Mouse (Mus musculus): Measurements from ENCODE around the gene Tldc2. TPM values are rescaled to one million over a fixed set of nuclear protein-coding genes. Genes with fewer than 3 reads are reported as not detected.

Tldc2 gene
- not detected in 2 replicates for total RNA-seq (2021)
- long read RNA-seq = 0 reads

DNA sequence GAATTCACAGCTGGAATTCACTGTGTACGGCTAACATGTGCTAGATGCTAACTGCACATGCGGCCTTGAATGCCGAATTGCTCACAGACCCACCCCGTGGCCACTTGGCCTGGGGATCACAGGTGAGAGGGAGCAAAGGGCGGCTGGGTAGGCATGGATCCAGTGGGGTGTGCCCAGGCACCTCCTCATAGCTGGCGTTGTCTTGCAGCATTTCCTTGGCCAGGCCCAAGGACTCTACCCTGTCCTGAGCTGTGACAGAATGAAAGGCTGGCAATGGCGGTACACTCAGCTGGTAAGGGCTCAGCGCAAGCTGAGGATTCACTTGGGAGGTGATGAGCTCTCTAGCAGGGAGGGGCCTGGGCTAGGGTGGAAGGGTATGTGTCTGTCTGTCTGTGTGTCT lies at the start of gene Tldc2:
Tldc2 (plus strand) TSS at position 260 of the 400 bp plus-strand sequence.
- no peak for DNase-seq

DNA sequence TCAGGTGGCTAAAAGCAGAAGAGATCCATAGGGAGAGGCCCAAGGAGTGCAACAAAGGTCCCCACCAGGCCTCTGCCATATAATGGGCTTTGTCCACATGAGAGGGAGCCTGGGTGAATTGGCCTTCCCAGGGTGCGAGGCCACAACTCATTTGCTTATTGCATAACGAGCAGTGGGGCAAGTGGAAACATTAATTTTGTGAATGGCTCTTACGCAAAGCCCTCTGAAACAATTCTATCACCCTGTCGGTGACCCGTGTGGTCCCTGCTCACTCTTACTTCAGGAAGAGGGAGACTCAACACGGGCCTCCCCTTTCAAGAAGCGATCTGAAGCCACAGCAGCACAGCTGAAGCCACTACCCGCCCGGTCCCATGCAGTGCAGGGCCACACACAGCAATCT lies 49.6 kb upstream of the Tldc2 start:
- no peak for DNase-seq

DNA sequence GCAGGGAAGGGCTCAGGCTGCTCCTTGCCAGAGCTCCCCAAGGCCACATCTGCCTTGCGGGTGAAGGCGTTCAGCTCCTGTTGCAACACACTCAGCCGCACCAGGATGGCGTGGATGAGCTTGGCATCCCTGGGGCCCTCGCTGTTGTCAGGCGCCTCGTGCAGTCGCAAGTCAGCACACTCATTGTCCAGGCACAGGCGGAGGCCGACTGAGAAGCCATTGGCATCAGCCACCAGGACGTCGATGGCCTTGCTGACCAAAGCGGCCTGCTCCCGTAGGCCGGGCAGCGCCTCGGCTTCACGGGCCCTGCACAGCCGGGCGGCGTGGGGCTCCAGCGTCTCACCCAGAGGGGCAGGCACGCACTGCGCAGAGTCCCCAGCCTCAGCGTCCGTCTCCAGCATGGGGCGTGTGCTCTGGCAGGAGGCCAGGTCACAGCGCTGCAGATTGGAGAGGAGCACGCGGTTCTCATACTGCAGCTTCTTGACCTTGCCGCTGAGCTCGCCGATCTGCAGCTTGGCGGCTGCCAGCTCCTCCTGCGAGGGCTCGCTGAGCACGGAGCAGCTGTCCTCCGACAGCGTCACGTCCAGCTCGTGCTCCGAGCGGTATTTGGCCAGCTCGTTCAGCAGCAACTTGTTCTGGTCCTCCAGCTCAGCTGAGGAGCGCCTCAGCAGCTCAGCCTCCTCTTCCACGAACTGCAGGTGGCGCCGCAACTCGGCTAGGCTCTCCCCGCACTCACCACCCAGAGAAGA lies 46.8 kb upstream of the Tldc2 start:
- DNase-seq = peak; percentile 50

DNA sequence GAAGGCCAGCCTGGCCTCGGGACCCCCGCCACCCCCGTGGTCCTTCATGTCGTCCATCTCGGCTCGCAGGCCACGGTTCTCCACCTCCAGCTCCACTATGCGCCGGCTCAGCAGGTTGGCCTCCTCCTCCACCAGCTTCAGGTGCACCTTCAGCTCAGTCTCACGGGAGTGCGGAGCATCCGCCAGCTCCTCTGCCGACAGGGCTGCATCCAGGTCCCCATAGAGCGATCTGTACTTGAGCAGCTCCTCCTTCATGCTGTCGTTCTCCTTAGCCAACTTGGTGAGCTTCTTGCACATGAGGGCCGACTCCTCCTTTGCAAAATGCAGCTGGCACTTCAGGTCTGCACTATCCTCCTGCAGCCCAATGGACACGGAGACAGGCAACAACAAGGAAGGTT lies 46.2 kb upstream of the Tldc2 start:
- DNase-seq = no peak

DNA sequence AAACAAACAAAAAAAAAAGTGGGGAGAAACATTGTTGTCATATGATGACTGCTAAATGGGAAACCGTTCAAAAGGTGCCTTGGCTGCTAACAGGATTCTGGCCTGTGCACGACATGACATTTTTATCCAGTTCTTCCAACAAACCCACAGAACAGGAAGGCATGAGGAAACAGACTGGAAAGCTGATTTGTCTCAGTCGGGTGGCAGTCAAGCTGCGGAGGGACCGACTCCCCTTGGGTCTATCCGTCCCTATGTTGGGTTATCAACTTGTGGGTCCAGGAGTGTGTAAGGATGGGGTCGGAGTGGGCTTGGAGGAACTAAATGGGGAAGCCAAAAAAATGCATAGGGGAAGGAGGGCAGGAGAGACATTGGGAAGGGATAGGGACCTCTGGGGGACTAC lies 45.4 kb upstream of the Tldc2 start:
- DNase-seq = no peak

DNA sequence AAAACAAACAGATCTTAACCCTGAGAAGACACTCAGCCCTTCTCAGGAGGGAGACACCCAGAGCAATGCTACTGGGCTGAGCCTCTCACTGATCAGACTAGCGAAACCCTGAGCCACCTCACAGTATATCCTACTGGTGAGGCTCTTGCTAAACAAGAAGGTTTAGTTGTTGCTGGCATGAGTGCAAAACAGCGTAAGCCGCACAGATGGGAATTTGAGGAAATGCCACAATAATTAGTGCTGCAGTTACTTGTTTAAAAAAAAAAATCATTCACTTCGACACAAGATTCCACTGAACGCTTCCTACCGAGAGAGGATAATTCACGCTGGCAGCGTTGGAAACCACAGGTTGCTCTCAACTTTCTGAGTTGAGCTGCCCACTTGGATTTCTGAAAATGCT lies 43.3 kb upstream of the Tldc2 start:
- DNase-seq = no peak

DNA sequence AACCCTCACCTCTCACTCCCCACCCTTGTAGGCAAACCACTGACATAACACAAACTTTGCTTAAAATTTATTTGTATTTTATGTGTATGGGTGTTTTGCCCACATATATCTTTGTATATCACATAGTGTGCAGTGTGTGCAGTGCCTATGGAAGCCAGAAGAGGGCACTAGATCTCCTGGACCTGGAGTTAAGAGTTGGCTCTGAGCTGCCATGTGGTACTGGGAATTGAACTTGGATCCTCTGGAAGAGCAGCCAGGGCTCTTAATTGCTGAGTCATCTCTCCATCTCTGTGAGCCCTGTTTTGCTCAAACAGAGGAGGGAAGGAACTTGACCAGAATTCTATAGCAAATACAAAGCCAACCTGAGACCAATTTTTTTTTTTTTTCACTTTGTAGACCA lies 42.9 kb upstream of the Tldc2 start:
- DNase-seq = no peak

DNA sequence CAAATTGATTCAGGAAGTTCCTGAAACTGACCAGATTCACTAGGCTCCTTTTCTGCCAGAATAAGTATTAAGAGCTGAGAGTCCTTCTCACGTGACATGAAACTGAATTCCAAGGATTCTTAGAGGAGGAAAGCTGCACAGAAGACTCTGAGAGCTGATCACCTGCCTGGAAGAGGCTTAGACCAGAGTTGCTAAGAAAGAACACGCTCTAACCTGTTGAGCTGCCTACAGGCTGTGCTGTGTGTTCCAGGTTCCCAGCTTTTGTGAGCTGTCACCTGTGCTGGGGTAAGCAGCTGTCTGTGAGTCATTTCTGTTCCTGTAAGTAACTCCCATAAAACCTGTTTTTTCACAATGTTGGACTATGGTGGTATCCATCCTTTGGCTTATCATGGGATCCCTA lies 40.9 kb upstream of the Tldc2 start:
- no peak for DNase-seq

DNA sequence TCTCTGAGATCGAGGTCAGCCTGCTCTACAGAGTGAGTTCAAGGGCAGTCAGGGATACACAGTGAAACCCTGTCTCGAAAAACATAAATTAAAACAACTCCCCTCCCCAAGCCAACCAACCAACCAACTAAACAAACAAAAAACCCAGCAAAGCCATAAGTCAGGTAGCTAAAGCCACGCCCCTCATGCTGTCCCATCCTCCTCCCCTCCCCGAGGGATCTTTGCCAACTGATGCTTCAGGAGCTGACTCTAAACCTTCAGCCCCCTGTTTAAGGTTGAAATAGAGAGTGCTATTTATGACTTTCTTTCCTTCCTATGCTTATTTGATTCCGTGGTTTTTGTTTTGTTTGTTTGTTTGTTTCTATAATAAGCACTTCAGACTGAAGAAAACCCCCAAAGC lies 39.9 kb upstream of the Tldc2 start:
- DNase-seq = no peak

DNA sequence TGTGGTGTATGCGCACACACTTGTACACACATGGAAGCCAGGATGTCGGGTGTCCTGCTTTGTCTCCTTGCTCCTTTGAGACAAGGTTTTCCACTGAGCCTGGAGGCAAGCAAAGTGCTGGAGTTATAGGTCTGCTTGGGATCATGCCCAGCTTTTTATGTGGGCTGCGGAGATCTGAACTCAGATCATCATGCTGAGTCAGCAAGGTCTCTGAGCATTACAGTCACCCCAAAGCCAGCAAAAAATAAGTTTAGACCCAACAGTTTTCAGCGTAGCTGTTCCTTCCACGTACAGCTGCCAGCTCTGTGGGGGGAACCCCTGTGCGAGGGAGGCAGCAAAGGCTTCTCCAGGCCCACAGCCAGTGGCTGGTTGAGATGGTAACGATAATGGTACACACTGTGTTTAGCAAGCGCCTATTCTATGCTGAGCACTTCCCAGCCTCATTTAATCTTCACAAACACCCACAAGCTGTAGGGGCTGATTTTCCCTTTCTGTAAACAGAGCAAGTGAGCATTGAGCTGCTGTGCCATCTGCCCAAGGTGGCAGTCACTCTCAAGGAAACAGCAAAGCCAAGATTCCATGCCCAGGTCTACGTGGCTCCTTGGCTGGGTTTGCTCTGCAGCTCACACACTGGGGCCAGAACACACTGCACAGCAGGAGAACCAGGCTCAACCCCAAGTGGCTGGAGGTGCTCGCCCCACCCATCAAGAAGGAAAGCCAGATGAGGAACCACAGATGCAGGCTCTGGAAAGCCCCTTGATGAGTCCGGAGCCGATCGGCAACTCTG lies 38.3 kb upstream of the Tldc2 start:
- DNase-seq = no peak

DNA sequence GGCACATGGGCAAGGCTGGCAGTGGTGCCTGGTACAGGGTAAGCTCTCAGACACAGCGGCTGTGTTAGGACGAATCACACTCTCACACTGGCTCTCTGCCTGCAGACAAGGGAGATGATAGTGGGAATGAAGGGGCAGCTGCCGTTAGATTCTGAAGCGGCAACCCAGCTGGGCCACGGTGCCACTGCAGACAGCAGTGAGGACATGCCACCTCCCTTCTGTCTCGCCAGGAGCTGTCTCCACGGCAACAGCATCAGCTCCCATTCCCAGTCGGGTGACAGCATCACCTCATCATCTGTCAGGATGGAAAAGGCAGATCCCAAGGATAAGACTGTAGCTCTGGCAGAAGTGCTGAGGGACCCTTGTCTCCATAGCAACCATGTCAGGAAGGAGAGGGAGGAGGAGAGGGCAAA lies 37.0 kb upstream of the Tldc2 start:
- no peak for DNase-seq

DNA sequence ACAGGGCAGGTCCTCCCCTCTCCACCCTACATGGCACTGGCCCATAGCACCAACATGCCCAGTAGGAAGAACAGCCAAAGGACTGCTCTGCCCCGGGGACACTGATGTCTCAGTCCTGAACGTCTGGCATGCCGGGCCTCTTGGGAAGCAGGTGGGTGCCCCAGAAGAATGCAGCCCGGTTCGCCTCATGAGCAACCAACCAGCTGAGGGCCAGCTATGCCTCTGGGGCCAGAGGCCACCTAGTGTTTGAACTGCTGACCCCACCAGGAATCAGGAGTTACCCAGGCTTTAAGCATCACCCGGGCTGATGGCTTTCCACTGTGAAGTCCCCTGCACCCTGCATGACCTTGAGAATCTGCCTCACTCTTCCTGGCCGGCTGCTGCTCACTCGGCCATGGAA lies 34.4 kb upstream of the Tldc2 start:
- DNase-seq = peak; percentile 18

DNA sequence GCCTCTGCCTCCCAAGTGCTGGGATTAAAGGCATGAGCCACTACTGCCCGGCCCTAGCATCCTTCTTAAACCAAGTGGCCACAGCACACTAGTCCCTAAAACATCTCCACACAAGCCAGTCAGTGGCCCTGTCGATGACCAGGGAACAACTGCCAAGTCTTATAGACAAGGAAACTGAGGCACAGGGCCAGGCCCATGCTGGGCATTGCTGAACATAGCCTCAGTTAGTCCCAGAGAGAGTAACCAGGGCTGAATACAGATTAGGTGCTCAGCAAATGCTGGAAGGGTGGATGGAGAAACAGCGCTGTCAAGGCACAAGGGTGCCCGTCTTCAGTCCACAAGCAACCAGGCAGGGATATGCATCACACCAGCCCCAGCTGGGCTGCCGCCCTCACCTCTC lies 33.7 kb upstream of the Tldc2 start:
- DNase-seq = no peak

DNA sequence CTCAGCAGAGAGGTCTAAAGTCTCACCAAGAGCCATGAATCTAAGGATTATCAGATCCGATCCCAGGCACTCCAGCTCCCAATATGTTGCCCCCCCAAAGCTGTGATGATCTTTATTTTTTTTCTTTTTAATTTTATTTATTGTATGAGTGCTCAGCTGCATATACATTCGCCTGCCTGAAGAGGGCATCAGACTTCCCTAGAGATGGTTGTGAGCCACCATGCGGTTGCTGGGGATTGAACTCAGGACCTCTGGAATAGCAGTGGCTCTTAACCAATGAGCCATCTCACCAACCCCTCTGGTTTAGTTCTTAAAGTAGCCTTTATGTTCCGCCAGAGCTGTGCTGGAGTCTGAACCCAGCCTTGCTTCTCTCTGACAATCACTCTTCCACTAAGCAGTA lies 33.1 kb upstream of the Tldc2 start:
- no peak for DNase-seq

DNA sequence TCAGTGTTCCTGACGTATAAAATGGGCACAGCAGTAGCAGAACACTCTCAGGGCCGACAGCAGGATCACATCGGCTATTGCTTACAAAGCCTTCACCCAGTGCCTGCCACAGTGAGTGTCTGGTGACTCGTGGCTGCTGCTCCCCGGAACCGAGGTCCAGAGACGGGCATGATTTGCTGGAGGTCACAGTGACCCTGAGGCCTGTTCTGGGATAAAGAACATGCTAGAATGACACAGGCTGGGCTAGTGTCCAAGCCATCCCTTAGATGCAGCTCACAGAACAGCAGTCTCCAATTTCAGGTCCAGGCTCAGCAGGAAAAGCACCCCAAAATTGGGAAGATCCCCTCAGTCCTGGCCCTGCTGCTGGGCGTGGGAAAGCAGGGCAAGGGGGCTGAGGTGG lies 32.6 kb upstream of the Tldc2 start:
- DNase-seq = peak; percentile 78

DNA sequence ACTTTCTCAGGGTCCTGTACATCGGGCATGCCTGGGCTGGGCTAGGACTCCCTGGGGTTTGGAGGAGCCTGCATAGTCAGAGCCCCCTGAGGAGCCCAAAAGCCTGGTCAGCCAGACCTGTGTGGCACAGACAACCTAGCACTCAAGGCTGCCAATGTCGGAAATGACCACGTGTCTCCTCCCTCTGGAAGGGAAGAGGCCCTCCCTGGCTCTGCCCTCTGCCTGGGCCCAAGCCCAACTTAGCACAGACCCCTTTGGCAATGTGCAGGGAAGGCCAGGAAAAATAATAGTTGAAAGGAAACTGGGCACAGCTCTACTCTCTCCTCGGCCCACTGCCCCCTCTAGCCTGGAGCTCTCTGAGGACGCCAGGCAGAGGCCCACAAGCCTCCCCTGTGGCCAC lies 32.0 kb upstream of the Tldc2 start:
- DNase-seq = peak; percentile 56

DNA sequence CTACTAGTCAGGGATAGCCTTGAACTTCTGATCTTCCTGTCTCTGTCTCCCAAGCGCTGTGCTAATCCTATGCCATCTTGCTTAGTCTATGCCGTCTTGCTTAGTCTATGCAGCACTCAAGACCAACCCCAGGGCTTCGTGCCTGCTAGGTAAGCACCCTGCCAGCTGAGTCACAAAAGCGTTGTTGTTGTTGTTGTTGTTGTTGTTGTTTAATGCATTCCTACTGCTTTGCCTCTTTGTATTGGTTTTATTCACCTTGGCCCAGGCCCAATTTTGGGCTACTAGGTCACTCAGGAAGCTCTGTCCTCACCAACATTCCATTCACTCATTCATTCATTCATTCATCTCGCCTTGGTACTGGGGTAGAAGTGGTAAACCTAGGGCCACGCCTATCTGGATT lies 31.1 kb upstream of the Tldc2 start:
- no peak for DNase-seq

DNA sequence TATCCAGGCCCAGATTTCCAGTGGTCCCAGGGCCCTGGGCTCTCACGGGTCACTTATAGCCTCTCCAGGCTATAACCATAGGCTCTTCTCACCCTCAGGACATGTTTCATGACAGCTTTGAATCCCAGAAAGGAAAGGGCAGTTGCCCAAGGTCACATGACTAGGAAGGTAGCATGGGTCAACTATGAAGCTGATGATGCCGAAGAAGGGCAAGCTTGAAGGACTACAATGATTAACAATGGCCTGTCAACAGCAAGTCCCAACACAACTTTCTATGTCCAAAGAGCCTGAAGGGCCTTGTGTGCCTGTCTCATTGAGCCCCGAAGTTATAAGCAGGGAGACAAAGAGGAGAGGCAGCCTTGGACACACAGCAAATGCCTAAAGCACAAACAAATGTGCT lies 29.7 kb upstream of the Tldc2 start:
- no peak for DNase-seq

DNA sequence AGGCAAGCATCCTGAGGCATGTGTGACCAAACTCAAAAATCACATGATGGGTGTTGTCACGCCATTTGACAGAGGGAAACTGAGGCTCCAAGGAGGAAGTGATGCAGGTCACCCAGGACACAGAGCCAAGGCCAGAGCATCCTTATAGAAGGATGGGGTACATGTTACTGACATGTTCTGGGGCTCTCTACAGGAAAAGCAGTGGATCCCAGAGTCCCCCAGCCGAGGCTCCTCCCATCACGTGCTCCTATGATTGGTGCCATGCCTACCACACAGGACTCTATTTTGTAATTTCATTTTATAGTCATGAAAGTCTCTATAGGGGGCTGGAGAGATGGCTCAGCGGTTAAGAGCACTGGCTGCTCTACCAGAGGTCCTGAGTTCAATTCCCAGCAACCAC lies 29.1 kb upstream of the Tldc2 start:
- no peak for DNase-seq

DNA sequence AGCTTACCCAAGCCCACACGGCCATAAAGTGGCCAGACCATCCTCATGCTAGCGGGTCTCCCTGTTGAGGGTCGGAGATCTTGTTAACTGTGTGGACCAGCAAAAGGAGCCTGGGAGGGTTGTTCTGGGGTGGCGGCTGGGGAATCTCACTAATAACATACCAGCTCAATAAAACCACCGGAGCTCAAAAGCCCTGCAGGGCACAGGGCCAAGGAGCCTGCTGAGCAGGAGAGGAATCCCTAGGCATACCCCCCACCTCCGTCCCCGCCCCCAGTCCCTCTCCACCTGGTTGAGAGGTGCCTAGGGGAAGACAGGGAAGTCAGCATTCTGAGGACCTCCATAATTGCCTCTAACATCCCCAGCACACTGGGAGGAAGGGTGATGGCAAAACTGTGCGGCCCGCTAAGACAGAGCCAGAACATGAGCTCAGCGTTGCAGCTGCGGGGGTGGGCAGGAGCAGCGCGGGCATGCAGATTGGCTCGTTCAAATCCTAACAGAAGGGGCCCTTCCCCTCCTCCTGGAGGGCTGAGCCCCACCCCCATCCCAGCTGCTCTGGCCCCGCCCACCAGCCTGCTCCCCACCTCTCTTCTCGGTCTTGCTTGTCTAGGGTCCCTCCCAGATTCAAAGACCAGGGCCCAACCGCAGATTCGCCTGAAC lies 28.4 kb upstream of the Tldc2 start:
- peak; percentile 39 for DNase-seq

DNA sequence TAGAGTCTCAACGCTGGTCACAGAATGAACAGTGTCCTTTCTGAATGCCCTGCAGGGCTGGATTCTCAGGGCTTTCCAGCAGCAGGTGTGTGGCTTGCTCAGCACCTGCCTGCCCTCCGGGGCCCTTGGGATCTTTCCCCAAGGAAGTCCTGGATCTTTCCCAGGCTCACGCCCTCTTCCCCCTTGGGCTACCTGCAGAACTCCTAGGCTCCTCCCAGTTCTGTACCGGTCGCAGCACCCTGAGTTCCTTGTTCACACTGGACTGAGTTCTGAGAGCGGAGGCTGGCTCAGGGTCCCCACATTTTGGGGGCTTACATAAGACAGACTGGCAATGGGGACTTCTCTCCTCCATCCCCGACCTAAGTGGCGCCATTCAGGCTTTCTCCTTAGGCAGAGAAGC lies 27.7 kb upstream of the Tldc2 start:
- no peak for DNase-seq

DNA sequence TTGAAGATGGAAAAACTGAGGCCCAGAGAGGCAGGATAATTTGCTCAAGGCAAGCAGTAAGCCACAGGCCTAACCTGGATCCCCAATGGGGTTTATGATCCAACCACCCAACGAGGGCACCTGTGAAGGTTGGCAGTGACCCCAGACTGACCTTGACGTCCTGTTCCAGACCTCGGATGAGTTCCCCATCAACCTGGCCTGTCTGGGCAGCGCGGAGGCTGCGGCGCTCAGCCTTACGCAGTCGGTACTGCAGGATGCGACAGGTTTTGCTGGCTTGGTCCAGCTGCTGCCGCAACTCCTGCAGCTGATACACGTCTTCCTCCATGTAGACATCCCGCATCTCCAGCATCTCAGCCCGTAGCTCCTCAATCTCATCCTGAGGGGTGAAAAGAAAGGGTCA lies 26.8 kb upstream of the Tldc2 start:
- DNase-seq = no peak

DNA sequence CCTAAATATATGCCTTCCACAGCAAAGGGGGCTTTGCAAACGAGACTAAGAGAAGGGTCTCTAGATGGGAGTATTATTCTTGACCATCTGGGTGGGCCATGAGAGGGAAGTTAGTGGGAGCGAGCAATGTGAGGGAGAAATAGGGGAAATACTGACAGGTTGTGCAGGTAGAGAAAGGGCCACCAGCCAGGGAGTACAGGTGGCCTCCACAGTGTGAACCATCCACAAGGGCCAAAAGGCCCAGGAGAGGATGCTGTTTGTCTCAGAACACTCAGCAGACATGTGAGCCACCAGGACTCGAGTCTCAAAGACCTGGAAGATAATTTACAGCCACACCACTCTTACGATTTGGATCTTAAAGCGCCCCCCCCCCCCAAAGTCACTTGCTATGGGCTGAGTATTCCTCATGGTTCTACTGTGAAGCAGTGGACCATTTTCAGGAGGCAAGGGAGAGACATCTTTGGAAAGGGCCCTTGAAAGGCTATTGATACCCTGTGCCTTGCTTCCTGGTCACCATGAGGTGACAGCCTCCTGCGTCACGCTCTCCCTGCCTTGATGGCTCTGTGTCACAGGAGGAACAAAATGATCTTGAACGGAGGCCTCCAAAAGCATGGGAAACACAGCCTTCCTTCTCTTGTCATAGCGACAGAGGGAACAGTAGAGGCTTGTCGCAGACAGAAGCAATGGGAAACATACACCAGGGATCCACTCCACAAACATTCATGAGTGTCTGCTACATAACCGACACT lies 26.1 kb upstream of the Tldc2 start:
- DNase-seq = no peak
